Mouse (Mus musculus) gastrocnemius, postnatal 10 days (tissue): ENCODE measurements around the gene Lrrc8e. TPM values are rescaled to one million over a fixed set of nuclear protein-coding genes. Genes with fewer than 3 reads are reported as not detected.

Experiments
- DNase-seq: peaks from one replicate; pipeline ENCODE4 v3.0.0; 2021; ENCODE audit warnings: mixed read lengths
- total RNA-seq, 2 experiments: library from RNA; stranded (reverse); gene quantifications; 2 replicates each; pipeline ENCODE4 v1.2.3; 2021

Lrrc8e gene
- total RNA-seq, 2 experiments from 2014 or later, result 0.29 TPM; not detected in 1

DNA sequence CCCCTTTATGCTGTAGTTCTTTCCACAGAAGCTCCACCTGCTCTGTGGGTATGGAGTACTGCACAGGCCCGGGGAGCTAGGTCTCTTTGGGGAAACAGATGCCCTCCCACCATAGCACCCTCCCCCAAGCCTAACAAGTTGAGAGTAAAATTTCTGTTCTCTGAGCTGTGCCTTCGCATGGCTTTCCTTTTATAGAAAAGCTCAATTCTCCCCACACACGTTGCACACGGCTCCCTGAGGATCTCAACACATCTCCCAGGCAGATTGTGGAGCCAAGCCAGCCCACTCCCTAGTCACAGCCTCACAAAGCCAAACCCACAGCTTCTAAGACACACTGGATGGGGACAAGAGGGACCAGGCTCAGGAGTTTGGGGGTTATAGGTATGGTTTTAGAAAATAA is 30.3 kb downstream of the Lrrc8e start:
- DNase-seq, result no peak

DNA sequence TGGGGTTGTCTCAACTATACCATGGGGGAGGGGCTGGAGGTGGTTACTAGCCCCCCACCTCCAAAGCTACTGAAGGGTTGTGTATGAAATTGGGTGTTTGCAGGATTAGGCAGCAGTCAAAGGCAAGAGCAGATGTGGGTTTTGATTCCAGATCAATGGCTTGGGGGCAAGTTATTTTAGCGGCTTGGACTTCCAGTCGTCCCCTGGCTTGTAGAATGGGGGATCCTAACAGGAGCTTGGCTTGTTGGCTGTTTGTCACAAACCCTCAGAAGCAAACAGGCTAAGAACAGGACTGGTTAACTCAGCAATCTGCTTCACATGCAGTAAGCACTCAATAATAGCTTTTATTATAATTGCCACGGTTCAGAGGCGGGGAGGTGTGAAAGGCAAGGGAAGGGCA is 30.7 kb downstream of the Lrrc8e start:
- DNase-seq, result no peak

DNA sequence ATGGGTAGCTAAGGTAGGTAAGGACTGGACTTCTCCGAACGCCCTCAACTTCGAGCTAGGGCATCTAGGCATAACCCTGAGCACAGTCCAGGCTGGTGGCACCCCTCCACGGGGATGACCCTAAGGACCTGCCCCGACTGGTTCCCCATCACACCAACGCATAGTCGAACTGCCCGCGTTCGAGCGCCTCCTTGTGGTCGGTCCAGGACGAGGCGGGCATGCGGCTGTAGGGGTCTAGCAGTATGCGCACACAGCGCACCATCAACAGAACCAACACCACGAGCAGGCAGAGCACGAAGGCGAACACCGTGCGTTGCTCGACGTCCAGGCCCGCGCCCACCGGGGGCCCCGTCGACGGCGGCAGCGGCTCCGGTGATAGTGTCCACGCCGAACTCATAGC is 31.6 kb downstream of the Lrrc8e start:
- DNase-seq, result peak; percentile 81

DNA sequence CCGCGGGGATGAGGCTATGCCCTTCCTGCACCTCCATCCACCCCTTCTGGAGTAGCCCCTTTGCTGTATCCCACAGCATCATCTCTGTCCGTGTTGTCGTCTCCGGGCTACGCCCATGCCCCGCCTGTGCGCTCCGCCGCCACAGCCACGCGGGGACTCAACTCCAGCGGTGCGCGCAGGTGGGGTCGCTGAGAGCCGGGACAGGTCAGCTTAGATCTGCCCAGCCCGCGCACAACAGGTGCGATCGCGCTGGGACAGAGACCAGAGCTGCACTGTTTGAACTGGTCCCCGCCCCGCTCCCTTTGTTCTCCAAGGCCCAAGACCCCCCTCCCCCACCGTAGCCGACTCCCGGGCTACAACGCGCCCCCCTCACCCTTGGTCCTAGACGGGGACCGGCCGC is 32.1 kb downstream of the Lrrc8e start:
- DNase-seq, result no peak

DNA sequence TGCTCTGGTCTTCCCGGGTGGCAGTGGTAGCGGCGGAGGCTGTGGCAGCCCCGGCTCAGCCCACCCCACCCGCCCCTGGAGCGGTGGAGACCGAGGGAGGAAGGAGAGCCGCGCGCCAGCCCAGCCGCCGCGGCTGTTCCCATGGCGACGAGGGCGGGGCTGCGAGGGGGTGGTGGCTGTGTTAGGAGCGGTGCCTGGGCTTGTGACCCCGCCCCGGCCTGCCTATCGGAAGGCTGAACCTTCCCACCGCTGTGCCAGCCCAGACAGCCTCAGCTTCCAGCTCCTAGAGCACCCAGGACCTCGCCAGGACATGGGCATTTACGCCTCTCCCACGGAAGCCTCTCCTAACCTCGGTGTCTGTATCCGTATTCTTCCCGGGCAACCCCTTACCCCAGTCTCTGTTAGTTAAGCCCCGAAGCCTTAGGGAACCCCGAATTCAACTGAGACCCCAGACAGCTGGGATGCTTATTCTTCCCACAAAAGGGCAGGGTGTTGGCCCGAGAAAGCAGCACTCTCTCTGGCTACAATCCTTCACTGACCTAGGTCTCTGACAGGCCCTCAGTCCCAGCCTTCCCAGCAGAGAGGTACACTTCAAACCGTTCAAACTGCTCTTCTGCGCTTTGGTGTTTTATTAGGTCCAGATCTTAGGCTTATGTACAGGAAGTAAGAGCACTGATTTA is 32.6 kb downstream of the Lrrc8e start, which contains the start of gene Ctxn1:
Ctxn1 (minus strand) TSS at position 150 of the 680 bp plus-strand sequence.
- peak; percentile 92 for DNase-seq

DNA sequence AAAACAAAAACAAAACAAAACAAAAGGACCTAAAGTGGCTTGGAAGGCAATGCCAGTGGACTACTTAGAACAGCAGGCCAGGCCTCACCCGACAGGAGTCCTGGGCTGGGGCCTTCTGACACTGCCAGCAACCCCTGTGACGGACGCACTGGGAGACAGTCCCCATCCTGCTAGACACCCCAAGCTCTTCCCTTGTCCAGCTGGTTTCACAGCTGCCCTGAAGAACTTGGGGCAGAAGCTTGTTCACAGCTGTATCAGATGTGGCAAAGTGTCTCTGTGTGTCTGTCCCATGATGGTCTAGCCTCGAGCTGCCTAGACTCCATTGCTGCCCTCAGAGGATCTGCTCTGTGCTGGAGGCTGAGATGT is 33.2 kb downstream of the Lrrc8e start:
- DNase-seq, result no peak

DNA sequence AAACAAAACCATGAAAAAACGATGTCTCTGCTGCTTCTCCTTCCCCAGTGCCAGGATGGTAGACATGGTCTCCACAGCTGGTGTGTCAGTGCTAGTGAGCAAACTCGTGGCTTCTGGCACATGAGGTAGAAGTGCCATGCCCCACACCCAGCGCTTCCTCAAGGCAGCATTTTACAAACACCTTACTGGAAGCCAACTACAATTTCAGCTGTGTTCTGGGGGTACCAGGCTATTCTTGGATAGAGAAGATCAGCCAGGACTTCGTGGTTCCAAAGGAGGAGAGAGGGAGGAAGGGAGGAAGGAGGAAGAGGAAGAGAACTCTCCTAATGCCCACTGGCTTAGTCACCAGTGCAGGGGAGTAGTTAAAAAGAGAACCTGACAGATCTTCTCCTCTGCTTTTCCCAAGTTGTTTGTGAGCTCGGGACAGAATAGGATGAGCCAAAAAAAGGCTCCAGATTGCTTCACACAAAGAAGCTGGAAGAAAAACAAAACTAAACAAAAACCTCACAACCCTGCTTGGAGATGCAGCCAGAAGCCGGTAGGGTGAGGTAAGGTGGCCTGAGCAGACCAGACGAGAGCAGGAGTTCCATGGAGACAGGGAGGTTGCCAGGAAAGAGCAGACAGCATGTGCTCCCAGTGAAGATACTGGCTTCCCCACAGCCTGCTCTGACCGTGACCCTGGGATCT is 36.6 kb downstream of the Lrrc8e start:
- DNase-seq, result no peak

DNA sequence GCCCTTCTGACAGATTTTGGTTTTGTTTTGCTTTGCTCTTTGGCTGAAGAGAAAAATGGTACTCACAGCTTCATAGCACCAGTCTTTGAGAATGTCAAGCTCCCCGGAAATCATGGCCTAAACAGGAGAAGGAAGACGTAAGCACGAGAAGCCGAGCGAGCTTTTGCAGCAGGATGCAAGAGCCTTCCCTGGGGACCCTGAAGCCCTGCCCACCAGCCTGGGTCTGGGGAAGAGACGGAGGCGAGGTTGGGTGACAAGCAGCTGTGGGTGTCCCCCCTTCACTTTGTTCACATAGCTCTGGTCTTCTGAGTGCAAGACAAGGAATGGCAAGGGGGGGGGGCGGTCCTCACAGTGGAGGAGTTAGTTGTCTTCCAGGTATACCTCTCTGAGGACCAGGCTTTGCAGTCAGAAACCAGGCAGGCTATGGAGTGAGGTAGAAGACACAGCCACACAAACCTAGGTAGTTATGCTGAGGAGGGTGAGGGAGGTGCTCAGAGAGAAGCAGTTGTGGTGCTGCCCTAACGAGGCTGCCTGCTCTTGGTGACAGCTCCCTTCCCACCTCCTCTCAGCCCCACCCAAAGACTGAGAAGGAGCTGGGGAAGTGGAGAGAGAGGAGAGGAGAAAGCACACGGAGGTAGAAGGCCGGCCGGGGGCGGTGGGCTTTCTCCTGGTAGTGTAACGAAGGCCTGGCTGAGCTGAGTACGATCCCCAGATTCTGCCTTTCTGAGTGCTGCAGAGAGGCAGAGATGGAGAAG is 38.7 kb downstream of the Lrrc8e start:
- no peak for DNase-seq

DNA sequence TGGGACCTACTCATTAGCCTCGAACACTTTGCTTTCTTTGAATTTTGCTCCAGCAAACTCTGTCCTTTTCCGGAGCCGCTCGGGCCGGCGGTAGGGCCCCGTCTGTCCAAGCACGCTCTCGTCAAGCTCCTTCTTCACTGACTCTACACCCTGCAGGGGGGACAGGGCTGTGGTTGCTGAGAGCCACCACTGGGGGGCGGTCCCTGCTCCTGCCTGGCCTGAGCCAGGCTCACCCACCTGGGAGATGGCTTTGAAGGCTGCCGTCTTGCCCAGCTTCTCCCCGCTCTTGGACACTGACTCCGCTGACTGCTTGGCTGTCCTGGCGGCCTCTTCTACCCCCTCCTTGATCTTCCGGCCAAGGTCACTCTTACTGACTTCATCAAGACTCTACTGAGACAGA is 41.0 kb downstream of the Lrrc8e start:
- DNase-seq, result no peak

DNA sequence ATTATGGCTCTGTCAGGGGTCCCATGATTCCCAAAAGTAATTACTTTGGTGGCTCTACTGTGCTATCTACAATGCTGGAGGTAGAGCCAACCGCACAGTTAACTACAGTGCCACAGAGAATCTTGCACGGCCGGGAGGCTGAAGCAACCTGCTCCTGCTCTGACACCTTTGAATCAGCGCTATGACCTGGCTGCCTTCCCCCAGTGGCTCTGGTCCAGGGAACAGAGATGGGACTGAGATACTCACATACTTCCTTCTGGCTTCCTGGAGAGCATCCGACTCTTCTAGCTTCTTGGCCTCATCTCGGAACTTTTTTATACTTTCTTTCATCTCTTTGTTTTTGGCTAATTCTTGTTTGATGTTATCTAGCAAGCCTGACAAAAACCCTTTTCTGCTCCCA is 43.0 kb downstream of the Lrrc8e start:
- no peak for DNase-seq

DNA sequence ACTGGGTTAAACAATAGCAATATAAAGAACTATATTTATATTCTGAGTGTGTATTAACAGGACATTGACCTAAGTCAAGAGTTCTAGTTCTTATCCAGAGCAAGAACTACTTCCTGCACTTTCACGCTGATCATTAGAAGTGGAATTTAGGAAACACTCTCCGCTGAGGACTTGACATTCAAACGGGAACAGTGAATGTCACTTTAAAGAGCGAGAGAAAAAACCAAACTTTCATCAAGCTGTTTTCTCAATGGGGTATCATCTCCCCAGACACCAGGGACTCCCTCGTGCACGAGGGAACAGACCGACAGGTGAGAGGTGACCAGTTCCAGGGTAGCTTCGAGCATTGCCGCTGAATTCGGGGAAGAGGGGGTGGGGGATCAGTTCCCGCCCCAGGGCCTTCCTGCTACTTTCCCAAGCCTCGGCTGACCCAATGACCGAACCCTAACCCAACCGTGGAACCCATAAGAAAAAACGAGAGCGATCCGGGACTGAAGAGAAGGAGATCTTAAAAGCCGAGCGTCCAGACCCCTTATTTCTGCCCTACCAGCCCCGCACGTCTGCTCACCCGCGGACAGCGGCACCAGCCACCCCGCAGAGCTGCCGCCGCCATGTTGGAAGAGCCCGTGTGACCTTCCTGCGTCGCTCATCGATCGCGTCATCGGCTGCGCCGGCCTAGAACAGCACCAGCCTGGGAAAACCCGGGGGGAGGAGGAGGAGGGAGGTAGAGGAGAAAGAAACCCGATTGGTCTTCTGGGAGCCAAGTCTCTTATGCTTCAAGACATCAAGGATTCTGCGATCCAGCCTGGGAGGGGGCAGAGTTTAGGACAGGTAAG is 48.9 kb downstream of the Lrrc8e start, which contains the start of gene Timm44:
Timm44 (minus strand) TSS at position 639 of the 836 bp plus-strand sequence.
- peak; percentile 94 for DNase-seq

DNA sequence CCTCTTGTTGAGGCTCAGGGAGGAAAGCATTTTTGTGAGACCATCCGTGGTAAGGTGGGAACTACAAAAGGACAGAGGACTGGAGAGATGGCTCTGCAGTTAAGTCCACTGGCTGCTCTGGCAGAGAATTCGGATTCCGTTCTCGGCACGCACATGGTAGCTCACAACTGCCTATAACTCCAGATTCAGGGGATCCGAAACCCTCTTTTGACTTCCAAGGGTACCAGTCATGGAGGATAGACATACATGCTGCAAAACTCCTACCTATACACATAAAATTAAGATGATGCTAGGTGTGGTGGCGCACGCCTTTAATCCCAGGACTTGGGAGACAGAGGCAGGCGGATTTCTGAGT is 49.5 kb downstream of the Lrrc8e start:
- no peak for DNase-seq

Other genes with a start within 250 kb of the Lrrc8e start
- 1 to 10 TPM; 1.7 to 3.4 TPM for gene Cd209f, start 121.0 kb upstream of the Lrrc8e start, total RNA-seq
- gene Cd209g, start 92.7 kb upstream of the Lrrc8e start, total RNA-seq, result under 1 TPM; 0.31 to 0.45 TPM
- 10 to 100 TPM; 15.5 to 20.5 TPM for gene Evi5l, start 60.3 kb upstream of the Lrrc8e start, total RNA-seq
- under 1 TPM; 0.16 to 0.21 TPM for gene Prr36, start 9.4 kb upstream of the Lrrc8e start, total RNA-seq
- 10 to 100 TPM; 61.4 to 65.5 TPM for gene Map2k7, start 11.9 kb downstream of the Lrrc8e start, total RNA-seq
- gene Gm49320, start 12.0 kb downstream of the Lrrc8e start, total RNA-seq, result under 1 TPM; 0.14 to 0.31 TPM
- 1 to 10 TPM; 2.8 to 5.1 TPM for gene Tgfbr3l, start 21.4 kb downstream of the Lrrc8e start, total RNA-seq
- 10 to 100 TPM; 13.0 to 15.4 TPM for gene Snapc2, start 26.3 kb downstream of the Lrrc8e start, total RNA-seq
- 1 to 10 TPM; 3.8 to 4.5 TPM for gene Ctxn1, start 32.4 kb downstream of the Lrrc8e start, total RNA-seq
- gene Timm44, start 49.1 kb downstream of the Lrrc8e start, total RNA-seq, result 10 to 100 TPM; 72.4 to 74.5 TPM
- gene Ccl25, start 98.4 kb downstream of the Lrrc8e start, total RNA-seq, result 1 to 10 TPM; 8.0 to 8.3 TPM
- 10 to 100 TPM; 50.1 to 55.0 TPM for gene Elavl1, start 98.6 kb downstream of the Lrrc8e start, total RNA-seq